Mouse (Mus musculus) neural tube, embryonic 11.5 days (tissue): ENCODE measurements at regions not wholly inside any gene's neighbourhood (a gene's known extent, or its start where the extent isn't known, plus 50 kb on each side); places are given as distances from the start of the nearest gene placed in this dataset.

Source experiments
- ATAC-seq: fragments of 200-750 bp; cut with Nextera tagmentation; 2 replicates; pipeline ENCODE4 v1.8.0; 2017; ENCODE audit warnings: moderate number of reproducible peaks, mild to moderate bottlenecking, moderate TSS enrichment, moderate library complexity; ENCODE audit not compliant: insufficient read depth, low FRiP score, low TSS enrichment
- DNase-seq: peaks from one replicate; pipeline ENCODE4 v3.0.0-alpha.2; 2015; ENCODE audit warnings: low spot score
- H3K27ac ChIP-seq: fragments of 300-500 bp; sonication (generic); 2 replicates; pipeline ENCODE4 v1.5.1; 2014; ENCODE audit warnings: low read depth, mild to moderate bottlenecking, low read length
- H3K27me3 ChIP-seq: fragments of 300-500 bp; sonication (generic); 2 replicates; pipeline ENCODE4 v1.6.1; 2014; ENCODE audit warnings: mild to moderate bottlenecking, low read length, mixed read lengths; ENCODE audit not compliant: control insufficient read depth, insufficient read depth
- H3K36me3 ChIP-seq: fragments of 300-500 bp; sonication (generic); 2 replicates; pipeline ENCODE4 v1.6.1; 2014; ENCODE audit warnings: mild to moderate bottlenecking, low read length, moderate library complexity, mixed read lengths; ENCODE audit not compliant: control insufficient read depth, insufficient read depth
- H3K4me1 ChIP-seq: fragments of 300-500 bp; sonication (generic); 2 replicates; pipeline ENCODE4 v1.6.1; 2014; ENCODE audit warnings: low read length, mixed read lengths; ENCODE audit not compliant: control insufficient read depth, insufficient read depth
- H3K4me2 ChIP-seq: fragments of 300-500 bp; sonication (generic); 2 replicates; pipeline ENCODE4 v1.6.1; 2014; ENCODE audit warnings: low read depth, mild to moderate bottlenecking, moderate library complexity
- H3K4me3 ChIP-seq: fragments of 300-500 bp; sonication (generic); 2 replicates; pipeline ENCODE4 v1.5.1; 2014; ENCODE audit warnings: low read depth, low read length
- H3K9ac ChIP-seq: fragments of 300-500 bp; sonication (generic); 2 replicates; pipeline ENCODE4 v1.6.1; 2014; ENCODE audit warnings: mild to moderate bottlenecking, low read length
- H3K9me3 ChIP-seq: fragments of 300-500 bp; sonication (generic); 2 replicates; pipeline ENCODE4 v1.6.1; 2016; ENCODE audit warnings: low read length; ENCODE audit not compliant: control insufficient read depth
- WGBS: fragments of 180-500 bp; shearing (Covaris S2); extraction: QIAGEN DNeasy Blood & Tissue Kit; methylation state at CpG from one replicate; pipeline ENCODE4 v1.1.7; 2014; 5-methylcytosine and 5-hydroxymethylcytosine counted together

- WGBS, result 59% methylated on average over 6 of the region's 6 CpGs
These were observed 63.4 kb downstream of the Irf2bpl start for GRCm38 (mm10) chr12:86821183-86821582.

GRCm38 (mm10) chr12:86819568-86819967 lies 65.0 kb downstream of the Irf2bpl start:
- Histone ChIP-seq H3K27ac (no peak overlapping the region), H3K4me1 (peaks cover 43% of the 10 kb centered on the region), H3K4me3 (no peak overlapping the region), H3K36me3 (no peaks in the 10 kb centered on the region), H3K9ac (no peak overlapping the region), H3K9me3 (no peaks in the 10 kb centered on the region), H3K27me3 (no peaks in the 10 kb centered on the region), H3K4me2 (no peak overlapping the region)
- DNase-seq, result no peak
- 91% methylated on average over 6 of the region's 6 CpGs for WGBS
- ATAC-seq, result no peak

More at GRCm38 (mm10) chr12:86821183-86821582, 63.4 kb downstream of the Irf2bpl start:
- no peak overlapping the region for H3K27ac ChIP-seq
- peaks cover 40% of the 10 kb centered on the region for H3K4me1 ChIP-seq
- no peak overlapping the region for H3K4me3 ChIP-seq
- no peaks in the 10 kb centered on the region for H3K36me3 ChIP-seq
- H3K4me2 ChIP-seq, result no peak overlapping the region
- ATAC-seq, result no peak
- H3K9ac ChIP-seq, result no peak overlapping the region
- no peaks in the 10 kb centered on the region for H3K9me3 ChIP-seq
- DNase-seq, result no peak
- no peaks in the 10 kb centered on the region for H3K27me3 ChIP-seq

- DNase-seq, result no peak
- H3K4me3 ChIP-seq, result no peak overlapping the region
- no peak overlapping the region for H3K9ac ChIP-seq
- no peaks in the 10 kb centered on the region for H3K9me3 ChIP-seq
- no peaks in the 10 kb centered on the region for H3K27me3 ChIP-seq
- 88% methylated on average over 5 of the region's 5 CpGs for WGBS
- H3K4me2 ChIP-seq, result no peak overlapping the region
- no peak overlapping the region for H3K27ac ChIP-seq
- H3K36me3 ChIP-seq, result no peaks in the 10 kb centered on the region
- H3K4me1 ChIP-seq, result peaks cover 41% of the 10 kb centered on the region
- ATAC-seq, result no peak
These were observed 65.4 kb downstream of the Irf2bpl start for GRCm38 (mm10) chr12:86819163-86819562.

- H3K27me3 ChIP-seq, result no peaks in the 10 kb centered on the region
- 53% methylated on average over 2 of the region's 2 CpGs for WGBS
- DNase-seq (no peak), ATAC-seq (no peak)
- H3K9ac ChIP-seq, result no peak overlapping the region
- no peak overlapping the region for H3K4me2 ChIP-seq
- peaks cover 35% of the 10 kb centered on the region for H3K4me1 ChIP-seq
- no peak overlapping the region for H3K27ac ChIP-seq
- H3K9me3 ChIP-seq, result no peaks in the 10 kb centered on the region
- H3K36me3 ChIP-seq, result no peaks in the 10 kb centered on the region
- H3K4me3 ChIP-seq, result no peak overlapping the region
These were observed 66.4 kb downstream of the Irf2bpl start for GRCm38 (mm10) chr12:86818201-86818600.

- H3K27ac ChIP-seq, result peak overlapping the region; percentile 80
- no peak overlapping the region for H3K4me3 ChIP-seq
- H3K9ac ChIP-seq, result 0 out of 2 replicates have a peak overlapping the region, but pooled peaks have one; percentile 19
- no peak for DNase-seq
- 49% methylated on average over 11 of the region's 11 CpGs for WGBS
- no peaks in the 10 kb centered on the region for H3K9me3 ChIP-seq
- no peak for ATAC-seq
- H3K4me1 ChIP-seq, result peaks cover 33% of the 10 kb centered on the region
- no peaks in the 10 kb centered on the region for H3K36me3 ChIP-seq
- no peak overlapping the region for H3K4me2 ChIP-seq
- no peaks in the 10 kb centered on the region for H3K27me3 ChIP-seq
These were observed 67.6 kb downstream of the Irf2bpl start for GRCm38 (mm10) chr12:86816702-86817610.

- H3K4me2 ChIP-seq, result no peak overlapping the region
- H3K36me3 ChIP-seq, result no peaks in the 10 kb centered on the region
- peak overlapping the region; percentile 80 for H3K27ac ChIP-seq
- no peak overlapping the region for H3K4me3 ChIP-seq
- ATAC-seq, result peak; percentile 75
- DNase-seq, result peak; percentile 77
- WGBS, result 5% methylated on average over 6 of the region's 6 CpGs
- H3K27me3 ChIP-seq, result no peaks in the 10 kb centered on the region
- 0 out of 2 replicates have a peak overlapping the region, but pooled peaks have one; percentile 19 for H3K9ac ChIP-seq
- H3K4me1 ChIP-seq, result peaks cover 33% of the 10 kb centered on the region
- H3K9me3 ChIP-seq, result no peaks in the 10 kb centered on the region
These were observed 68.4 kb downstream of the Irf2bpl start for GRCm38 (mm10) chr12:86816171-86816701.

GRCm38 (mm10) chr12:86814740-86815139 lies 69.9 kb downstream of the Irf2bpl start:
- DNase-seq, result peak; percentile 74
- H3K27ac ChIP-seq, result 0 out of 2 replicates have a peak overlapping the region, but pooled peaks have one; percentile 1
- H3K27me3 ChIP-seq, result no peaks in the 10 kb centered on the region
- peak; percentile 59; the same call in 1 of the 2 replicates for ATAC-seq
- H3K9me3 ChIP-seq, result no peaks in the 10 kb centered on the region
- H3K4me1 ChIP-seq, result peaks cover 31% of the 10 kb centered on the region
- H3K4me2 ChIP-seq, result no peak overlapping the region
- H3K9ac ChIP-seq, result no peak overlapping the region
- H3K36me3 ChIP-seq, result no peaks in the 10 kb centered on the region
- 65% methylated on average over 7 of the region's 7 CpGs for whole genome bisulfite sequencing
- no peak overlapping the region for H3K4me3 ChIP-seq
